Mouse (Mus musculus) embryonic facial prominence, embryonic 12.5 days (tissue): Measurements from ENCODE around the gene Hint3. TPM values are rescaled to one million over a fixed set of nuclear protein-coding genes. Genes with fewer than 3 reads are reported as not detected.
A peak's percentile ranks its signal among the peaks of the same experiment; 100 is the strongest.
"Not testable (repeated sequence)": the region's sequence is repeated elsewhere in the genome, so short reads cannot be mapped to it uniquely, and the experiment has no call there.

Experiments used
- ATAC-seq: fragments of 200-750 bp; cut with Nextera tagmentation; 2 replicates; pipeline ENCODE4 v1.8.0; 2017; ENCODE audit not compliant: insufficient number of reproducible peaks, insufficient read depth, low FRiP score, low TSS enrichment
- H3K27ac ChIP-seq: fragments of 300-500 bp; sonication (generic); 2 replicates; pipeline ENCODE4 v1.5.1; 2016; ENCODE audit warnings: mild to moderate bottlenecking
- H3K27me3 ChIP-seq: fragments of 300-500 bp; sonication (generic); 2 replicates; pipeline ENCODE4 v1.6.1; 2016; ENCODE audit warnings: mild to moderate bottlenecking, moderate library complexity
- H3K36me3 ChIP-seq: fragments of 300-500 bp; sonication (generic); 2 replicates; pipeline ENCODE4 v1.6.1; 2016; ENCODE audit warnings: mild to moderate bottlenecking
- H3K4me1 ChIP-seq: fragments of 300-500 bp; sonication (generic); 2 replicates; pipeline ENCODE4 v1.6.1; 2016
- H3K4me2 ChIP-seq: fragments of 300-500 bp; sonication (generic); replicated peaks from 2 replicates; pipeline ENCODE4 v1.6.1; 2016; ENCODE audit warnings: mild to moderate bottlenecking, moderate library complexity
- H3K4me3 ChIP-seq: fragments of 300-500 bp; sonication (generic); 2 replicates; pipeline ENCODE4 v1.5.1; 2016; ENCODE audit warnings: mild to moderate bottlenecking
- H3K9ac ChIP-seq: fragments of 300-500 bp; sonication (generic); 2 replicates; pipeline ENCODE4 v1.6.1; 2016; ENCODE audit warnings: mild to moderate bottlenecking, moderate library complexity
- H3K9me3 ChIP-seq: fragments of 300-500 bp; sonication (generic); 2 replicates; pipeline ENCODE4 v1.6.1; 2016; ENCODE audit warnings: mild to moderate bottlenecking, moderate library complexity
- whole genome bisulfite sequencing: fragments of 180-500 bp; shearing (Covaris S2); methylation state at CpG from one replicate; pipeline ENCODE4 v1.1.7; 2016; 5-methylcytosine and 5-hydroxymethylcytosine counted together
- polyA plus RNA-seq: library from polyadenylated mRNA; unstranded; fragments of >200 nt; fragmentation: Nextera tagmentation; extraction: Ambion mirVana; gene quantifications from 2 replicates; pipeline ENCODE4 v1.2.1, GENCODE M21; 2016

Gene Hint3
- polyA plus RNA-seq, result 21.6 and 22.7 TPM in 2 replicates

- WGBS, result 83% methylated on average over 3 of the region's 3 CpGs
Observed at GRCm38 (mm10) chr10:30629513-30629912, at the start of gene Hint3. Hint3 (minus strand) TSS chr10:30629632.

GRCm38 (mm10) chr10:30678051-30678450 lies 48.6 kb upstream of the Hint3 start:
- ATAC-seq, result no peak
- H3K27me3 ChIP-seq, result no peaks in the 10 kb centered on the region
- 78% methylated on average over 2 of the region's 2 CpGs for WGBS
- no peaks in the 10 kb centered on the region for H3K4me1 ChIP-seq
- H3K9ac ChIP-seq, result no peak overlapping the region
- H3K36me3 ChIP-seq, result no peaks in the 10 kb centered on the region
- no peak overlapping the region for H3K27ac ChIP-seq
- H3K9me3 ChIP-seq, result no peaks in the 10 kb centered on the region
- no peak overlapping the region for H3K4me3 ChIP-seq
- no peak overlapping the region for H3K4me2 ChIP-seq

More at GRCm38 (mm10) chr10:30629513-30629912, at the start of gene Hint3:
- H3K4me2 ChIP-seq, result no peak within 1 kb of the TSS
- H3K9me3 ChIP-seq, result no peaks in the 10 kb centered on the region
- no peak for ATAC-seq
- H3K9ac ChIP-seq, result no peak within 1 kb of the TSS
- no peaks in the 10 kb centered on the region for H3K27me3 ChIP-seq
- H3K4me3 ChIP-seq, result no peak within 1 kb of the TSS
- H3K36me3 ChIP-seq, result no peaks in the 10 kb centered on the region
- no peak within 1 kb of the TSS for H3K27ac ChIP-seq
- H3K4me1 ChIP-seq, result no peaks in the 10 kb centered on the region

GRCm38 (mm10) chr10:30674825-30675224 lies 45.4 kb upstream of the Hint3 start:
- no peak overlapping the region for H3K4me3 ChIP-seq
- H3K4me2 ChIP-seq, result no peak overlapping the region
- H3K36me3 ChIP-seq, result no peaks in the 10 kb centered on the region
- no peaks in the 10 kb centered on the region for H3K4me1 ChIP-seq
- ATAC-seq, result no peak
- H3K27me3 ChIP-seq, result no peaks in the 10 kb centered on the region
- no peak overlapping the region for H3K9ac ChIP-seq
- H3K9me3 ChIP-seq, result no peaks in the 10 kb centered on the region
- H3K27ac ChIP-seq, result no peak overlapping the region
- WGBS, result 92% methylated on average over 3 of the region's 3 CpGs

GRCm38 (mm10) chr10:30666580-30666979 lies 37.1 kb upstream of the Hint3 start:
- Histone ChIP-seq H3K4me3 (no peak overlapping the region), H3K36me3 (no peaks in the 10 kb centered on the region), H3K9ac (no peak overlapping the region), H3K9me3 (no peaks in the 10 kb centered on the region), H3K4me2 (no peak overlapping the region), H3K4me1 (no peaks in the 10 kb centered on the region), H3K27ac (no peak overlapping the region), H3K27me3 (no peaks in the 10 kb centered on the region)
- 92% methylated on average over 2 of the region's 2 CpGs for WGBS
- ATAC-seq, result no peak

GRCm38 (mm10) chr10:30660564-30661328 lies 31.3 kb upstream of the Hint3 start:
- H3K9me3 ChIP-seq, result no peaks in the 10 kb centered on the region
- no peaks in the 10 kb centered on the region for H3K36me3 ChIP-seq
- H3K27ac ChIP-seq, result no peak overlapping the region
- H3K4me1 ChIP-seq, result no peaks in the 10 kb centered on the region
- H3K27me3 ChIP-seq, result no peaks in the 10 kb centered on the region
- no peak overlapping the region for H3K9ac ChIP-seq
- no peak overlapping the region for H3K4me3 ChIP-seq
- WGBS, result 89% methylated on average over 6 of the region's 6 CpGs
- ATAC-seq, result no peak
- H3K4me2 ChIP-seq, result no peak overlapping the region

GRCm38 (mm10) chr10:30655655-30656054 lies 26.2 kb upstream of the Hint3 start:
- Histone ChIP-seq H3K4me1 (no peaks in the 10 kb centered on the region), H3K4me2 (peak overlapping the region; percentile 47), H3K9me3 (no peaks in the 10 kb centered on the region), H3K27ac (0 out of 2 replicates have a peak overlapping the region, but pooled peaks have one; percentile 57), H3K9ac (no peak overlapping the region), H3K27me3 (no peaks in the 10 kb centered on the region), H3K4me3 (peak overlapping the region; percentile 33), H3K36me3 (no peaks in the 10 kb centered on the region)
- WGBS, result 5% methylated on average over 5 of the region's 5 CpGs
- ATAC-seq, result peak; percentile 41; the same call in 1 of the 2 replicates

- no peaks in the 10 kb centered on the region for H3K9me3 ChIP-seq
- no peak overlapping the region for H3K27ac ChIP-seq
- no peak for ATAC-seq
- no peaks in the 10 kb centered on the region for H3K27me3 ChIP-seq
- 59% methylated on average over 2 of the region's 2 CpGs for WGBS
- no peak overlapping the region for H3K9ac ChIP-seq
- H3K4me2 ChIP-seq, result no peak overlapping the region
- no peak overlapping the region for H3K4me3 ChIP-seq
- H3K4me1 ChIP-seq, result no peaks in the 10 kb centered on the region
- H3K36me3 ChIP-seq, result peaks cover 12% of the 10 kb centered on the region; the same call in 1 of the 2 replicates
Observed at GRCm38 (mm10) chr10:30647681-30648080, 18.2 kb upstream of the Hint3 start.

GRCm38 (mm10) chr10:30638216-30638615 lies 8.8 kb upstream of the Hint3 start:
- ATAC-seq, result no peak
- Histone ChIP-seq H3K27ac (no peak overlapping the region), H3K4me1 (no peaks in the 10 kb centered on the region), H3K4me2 (no peak overlapping the region), H3K27me3 (no peaks in the 10 kb centered on the region), H3K9ac (no peak overlapping the region), H3K9me3 (no peaks in the 10 kb centered on the region), H3K4me3 (no peak overlapping the region), H3K36me3 (no peaks in the 10 kb centered on the region)
- 79% methylated on average over 3 of the region's 3 CpGs for WGBS

- H3K27me3 ChIP-seq, ATAC-seq, H3K9ac ChIP-seq, H3K27ac ChIP-seq, H3K4me2 ChIP-seq, H3K9me3 ChIP-seq, H3K4me1 ChIP-seq, H3K36me3 ChIP-seq, H3K4me3 ChIP-seq: not testable (repeated sequence)
- 65% methylated on average over 1 of the region's 1 CpGs for WGBS
Observed at GRCm38 (mm10) chr10:30636474-30637154, 7.2 kb upstream of the Hint3 start.

- H3K36me3 ChIP-seq, result no peaks in the 10 kb centered on the region
- no peak for ATAC-seq
- WGBS, result 96% methylated on average over 1 of the region's 1 CpGs
Observed at GRCm38 (mm10) chr10:30632718-30633117, 3.3 kb upstream of the Hint3 start.

GRCm38 (mm10) chr10:30629977-30630376 lies 545 bp upstream of the Hint3 start:
- no peak overlapping the region for H3K27ac ChIP-seq
- H3K36me3 ChIP-seq, result no peaks in the 10 kb centered on the region
- no peak for ATAC-seq
- no peaks in the 10 kb centered on the region for H3K4me1 ChIP-seq
- H3K9me3 ChIP-seq, result no peaks in the 10 kb centered on the region
- H3K4me3 ChIP-seq, result no peak overlapping the region
- no peak overlapping the region for H3K4me2 ChIP-seq
- H3K9ac ChIP-seq, result no peak overlapping the region
- H3K27me3 ChIP-seq, result no peaks in the 10 kb centered on the region

More at GRCm38 (mm10) chr10:30632718-30633117, 3.3 kb upstream of the Hint3 start:
- Histone ChIP-seq H3K27me3 (no peaks in the 10 kb centered on the region), H3K27ac (no peak overlapping the region), H3K9me3 (no peaks in the 10 kb centered on the region), H3K9ac (no peak overlapping the region), H3K4me3 (no peak overlapping the region), H3K4me2 (no peak overlapping the region), H3K4me1 (no peaks in the 10 kb centered on the region)

GRCm38 (mm10) chr10:30628444-30628843 lies 988 bp downstream of the Hint3 start:
- H3K27ac ChIP-seq, H3K4me3 ChIP-seq, H3K9ac ChIP-seq, H3K4me1 ChIP-seq, ATAC-seq, H3K27me3 ChIP-seq, H3K4me2 ChIP-seq, H3K9me3 ChIP-seq, H3K36me3 ChIP-seq: not testable (repeated sequence)
- 88% methylated on average over 11 of the region's 11 CpGs for WGBS
